Mouse (Mus musculus) urinary bladder, postnatal 10 days (tissue): ENCODE measurements at regions not wholly inside any gene's neighbourhood (a gene's known extent, or its start where the extent isn't known, plus 50 kb on each side); places are given as distances from the start of the nearest gene placed in this dataset.
"Not testable (repeated sequence)": the region's sequence is repeated elsewhere in the genome, so short reads cannot be mapped to it uniquely, and the experiment has no call there.

Experiments used
- DNase-seq: peaks from one replicate; pipeline ENCODE4 v3.0.0; 2022; ENCODE audit warnings: low spot score

GRCm38 (mm10) chr2:135525779-135526178, 133.0 kb upstream of the Plcb4 start:
- no peak for DNase-seq

- DNase-seq, result no peak
Measured at GRCm38 (mm10) chr2:135529619-135530018, 129.2 kb upstream of the Plcb4 start.

GRCm38 (mm10) chr2:135536303-135536871, 122.4 kb upstream of the Plcb4 start:
- DNase-seq, result no peak

- no peak for DNase-seq
Measured at GRCm38 (mm10) chr2:135538022-135538421, 120.8 kb upstream of the Plcb4 start.

- no peak for DNase-seq
Measured at GRCm38 (mm10) chr2:135541058-135541457, 117.8 kb upstream of the Plcb4 start.

- DNase-seq, result no peak
Measured at GRCm38 (mm10) chr2:135541930-135542329, 116.9 kb upstream of the Plcb4 start.

GRCm38 (mm10) chr2:135544882-135545281, 113.9 kb upstream of the Plcb4 start:
- no peak for DNase-seq

GRCm38 (mm10) chr2:135547966-135548365, 110.8 kb upstream of the Plcb4 start:
- DNase-seq, result no peak

GRCm38 (mm10) chr2:135553031-135553430, 105.8 kb upstream of the Plcb4 start:
- no peak for DNase-seq

- DNase-seq, result not testable (repeated sequence)
Measured at GRCm38 (mm10) chr2:135558026-135558425, 100.8 kb upstream of the Plcb4 start.

GRCm38 (mm10) chr2:135559328-135559727, 99.5 kb upstream of the Plcb4 start:
- DNase-seq, result no peak

GRCm38 (mm10) chr2:135559933-135560710, 98.7 kb upstream of the Plcb4 start:
- no peak for DNase-seq

GRCm38 (mm10) chr2:135560856-135561255, 98.0 kb upstream of the Plcb4 start:
- no peak for DNase-seq

- no peak for DNase-seq
Measured at GRCm38 (mm10) chr2:135561716-135562115, 97.1 kb upstream of the Plcb4 start.

- DNase-seq, result peak; percentile 26
Measured at GRCm38 (mm10) chr2:135562140-135562890, 96.5 kb upstream of the Plcb4 start.

GRCm38 (mm10) chr2:135564231-135564630, 94.6 kb upstream of the Plcb4 start:
- no peak for DNase-seq

GRCm38 (mm10) chr2:135568350-135568749, 90.5 kb upstream of the Plcb4 start:
- no peak for DNase-seq

- DNase-seq, result no peak
Measured at GRCm38 (mm10) chr2:135571599-135571998, 87.2 kb upstream of the Plcb4 start.

GRCm38 (mm10) chr2:135577228-135577627, 81.6 kb upstream of the Plcb4 start:
- DNase-seq, result no peak

GRCm38 (mm10) chr2:135578135-135578534, 80.7 kb upstream of the Plcb4 start:
- DNase-seq, result no peak

- DNase-seq, result no peak
Measured at GRCm38 (mm10) chr2:135579514-135579913, 79.3 kb upstream of the Plcb4 start.

- DNase-seq, result no peak
Measured at GRCm38 (mm10) chr2:135580051-135580450, 78.8 kb upstream of the Plcb4 start.

- no peak for DNase-seq
Measured at GRCm38 (mm10) chr2:135582341-135582740, 76.5 kb upstream of the Plcb4 start.
